Mouse (Mus musculus): ENCODE data around the gene Rsph9. TPM values are rescaled to one million over a fixed set of nuclear protein-coding genes. Genes with fewer than 3 reads are reported as not detected.

Gene Rsph9
- total RNA-seq, 2 experiments from 2014 or later: 33.0 to 34.8 TPM

DNA sequence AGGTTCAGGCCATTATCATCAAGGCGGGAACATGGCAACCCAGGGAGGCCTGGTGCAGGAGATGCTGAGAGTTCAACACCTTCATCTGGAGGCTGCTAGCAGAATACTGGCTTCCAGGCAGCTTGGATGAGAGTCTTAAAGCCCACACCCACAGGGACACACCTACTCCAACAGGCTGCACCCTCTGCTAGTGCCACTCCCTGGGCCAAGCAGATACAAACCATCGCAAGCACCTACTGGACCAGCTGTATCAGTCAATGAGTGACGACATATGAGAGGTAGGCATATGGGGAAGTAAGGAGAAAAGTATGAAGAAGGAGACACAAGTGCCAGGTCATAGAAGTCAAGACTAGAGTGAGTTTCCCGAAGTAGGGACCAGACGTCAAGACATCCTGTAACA lies 12.7 kb upstream of the Rsph9 start:
- DNase-seq (ENCODE audit: extremely low spot score in 1 of 2, low spot score in 2 of 2): no peak
- intact Hi-C loops (cut with DNase I): no loop called here

DNA sequence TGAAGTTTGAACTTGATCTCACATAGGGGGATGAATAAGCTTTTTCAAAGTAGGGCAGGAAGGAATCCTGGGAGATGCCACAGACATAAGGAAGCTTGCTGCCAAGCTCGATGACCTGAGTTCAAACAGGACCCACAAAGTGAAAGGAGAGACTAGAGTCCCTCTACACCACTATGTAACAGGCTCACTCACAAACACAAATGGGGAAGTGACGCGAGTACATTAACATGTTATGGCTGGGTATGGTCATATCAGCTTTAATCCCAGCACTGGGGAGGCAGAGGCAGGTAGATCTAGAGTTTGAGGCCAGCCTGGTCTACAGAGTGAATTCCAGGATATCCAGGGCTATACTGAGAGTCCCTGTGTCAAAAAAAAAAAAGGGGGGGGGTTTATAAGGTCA lies 10.3 kb upstream of the Rsph9 start:
- no peak for DNase-seq (ENCODE audit: extremely low spot score in 1 of 2, low spot score in 2 of 2)
- intact Hi-C loops (cut with DNase I): no loop called here

DNA sequence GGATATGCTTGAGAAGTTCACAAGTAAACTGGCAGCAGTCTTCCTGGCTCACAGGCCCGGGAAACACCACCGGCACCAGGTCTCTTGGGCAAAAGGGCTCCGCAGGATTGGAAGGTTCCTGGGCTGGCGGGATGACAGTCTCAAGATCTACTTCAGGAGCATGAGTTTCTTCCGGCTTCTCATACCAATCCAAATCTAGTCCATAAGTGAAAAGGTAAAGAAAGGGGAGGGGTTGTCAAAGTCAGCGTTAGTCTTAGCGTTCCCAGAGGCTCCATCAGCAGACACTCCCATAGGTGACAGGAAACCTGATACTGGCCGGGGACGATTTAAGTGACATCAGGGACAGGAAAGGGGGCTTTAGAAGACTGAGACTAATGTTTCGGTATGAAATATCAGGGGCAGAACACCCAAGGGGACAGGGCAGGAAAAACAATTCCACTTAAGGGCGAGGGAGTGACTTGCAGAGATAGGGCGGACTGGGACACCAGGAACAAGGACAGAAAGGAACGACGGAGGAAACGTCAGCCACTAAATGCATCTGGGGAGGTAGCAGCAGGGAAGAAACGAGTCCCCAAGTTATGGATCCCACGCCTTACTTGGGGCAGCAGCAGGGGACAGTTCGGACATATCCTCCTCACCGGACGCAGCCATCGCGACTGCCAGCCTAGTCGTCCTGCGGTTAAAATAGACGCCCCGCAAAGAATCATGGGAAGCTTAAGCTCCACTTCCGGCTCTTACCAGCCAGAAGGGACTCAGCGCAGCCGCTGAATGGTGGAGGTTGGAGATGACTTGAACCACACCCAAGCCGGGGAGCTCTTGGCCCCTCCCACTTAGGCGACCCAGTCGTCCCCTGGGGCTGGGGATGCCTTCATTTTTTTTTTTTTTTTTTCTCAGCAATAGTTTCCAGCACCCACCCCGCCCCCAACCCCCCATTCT lies 9.1 kb upstream of the Rsph9 start, which contains the start of gene Mad2l1bp:
Gene Mad2l1bp (minus strand): TSS at position 707 of the 936 bp plus-strand sequence.
- intact Hi-C loops (cut with DNase I): no loop called here

DNA sequence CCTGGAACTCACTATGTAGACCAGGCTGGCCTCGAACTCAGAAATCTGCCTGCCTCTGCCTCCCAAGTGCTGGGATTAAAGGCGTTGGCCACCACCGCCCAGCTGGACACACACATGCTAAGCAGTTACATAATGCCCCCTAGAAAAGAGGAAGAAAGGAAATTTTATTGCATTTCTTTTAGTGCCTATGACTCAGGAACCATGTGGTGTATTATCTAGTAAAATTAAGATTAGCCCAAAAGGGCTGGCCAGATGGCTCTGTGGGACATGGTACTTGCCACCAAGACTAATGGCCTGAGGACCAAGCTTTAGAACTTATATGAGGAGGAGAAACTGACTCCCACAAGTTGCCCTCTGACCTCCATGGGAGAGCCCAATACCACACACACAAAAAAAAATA lies 4.1 kb downstream of the Rsph9 start:
- intact Hi-C loops (cut with DNase I): no loop called here
- no peak for DNase-seq (ENCODE audit: extremely low spot score in 1 of 2, low spot score in 2 of 2)

More for the DNA sequence above, 9.1 kb upstream of the Rsph9 start, which contains the start of gene Mad2l1bp:
- DNase-seq (ENCODE audit: extremely low spot score in 1 of 2, low spot score in 2 of 2): peak; percentile 88 to 93

DNA sequence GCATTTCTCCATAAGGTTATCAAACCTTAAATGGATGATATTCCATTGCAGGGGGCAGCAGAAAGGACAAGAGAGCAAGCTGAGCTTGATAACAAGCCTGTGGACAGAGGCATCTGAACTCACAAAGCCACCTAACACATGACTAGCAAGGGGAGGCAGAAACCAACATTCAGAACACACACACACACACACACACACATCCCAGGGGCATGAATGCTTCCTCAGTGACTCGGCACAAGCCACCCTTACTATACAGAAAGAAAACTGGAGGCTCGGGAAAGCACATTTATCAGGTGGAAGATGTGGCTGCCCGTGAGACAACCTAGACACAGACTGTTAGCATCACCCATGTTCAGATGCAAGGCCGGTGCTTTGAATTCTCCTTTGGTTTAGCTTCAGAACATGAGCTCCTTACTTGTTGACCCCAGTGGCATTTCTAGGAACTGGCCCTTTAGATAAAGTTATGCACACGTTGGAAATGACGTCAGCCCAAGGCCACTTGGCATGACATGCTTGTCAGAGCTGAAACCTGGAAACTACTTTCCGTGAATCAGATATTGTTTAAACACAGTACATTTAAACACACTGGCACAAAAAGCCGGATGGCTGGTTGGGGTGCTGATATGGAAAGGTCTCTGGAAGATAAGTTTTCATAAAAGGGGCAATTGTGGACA lies 5.3 kb downstream of the Rsph9 start:
- intact Hi-C loops (cut with DNase I): no loop called here

DNA sequence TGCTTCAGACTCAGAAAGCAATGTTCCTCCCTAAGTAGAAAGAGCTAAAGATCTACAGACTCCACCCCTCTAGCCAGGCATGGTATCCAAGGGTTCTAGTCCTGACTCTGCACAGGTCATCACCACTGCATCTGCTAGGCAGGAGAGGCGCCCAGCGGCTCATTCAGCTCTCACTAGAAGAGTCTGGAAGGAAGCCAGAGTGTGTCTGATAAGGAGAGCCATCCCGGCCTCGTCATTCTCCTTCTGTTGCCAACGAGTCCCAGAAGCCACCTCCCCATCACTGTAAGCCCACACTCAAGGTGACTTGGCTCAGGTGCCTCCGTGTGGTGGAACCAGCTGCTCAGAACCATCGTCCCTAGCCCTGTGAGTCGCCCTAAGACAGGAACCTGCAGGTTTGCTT lies 11.2 kb downstream of the Rsph9 start:
- no peak for DNase-seq (ENCODE audit: extremely low spot score in 1 of 2, low spot score in 2 of 2)
- intact Hi-C loops (cut with DNase I): loop anchor here (2.0 to 5.0 kb wide), 2 partner anchors 101 to 402 kb away; partner anchors contain the start of gene Vegfa

More for the DNA sequence above, 5.3 kb downstream of the Rsph9 start:
- DNase-seq (ENCODE audit: extremely low spot score in 1 of 2, low spot score in 2 of 2): no peak

DNA sequence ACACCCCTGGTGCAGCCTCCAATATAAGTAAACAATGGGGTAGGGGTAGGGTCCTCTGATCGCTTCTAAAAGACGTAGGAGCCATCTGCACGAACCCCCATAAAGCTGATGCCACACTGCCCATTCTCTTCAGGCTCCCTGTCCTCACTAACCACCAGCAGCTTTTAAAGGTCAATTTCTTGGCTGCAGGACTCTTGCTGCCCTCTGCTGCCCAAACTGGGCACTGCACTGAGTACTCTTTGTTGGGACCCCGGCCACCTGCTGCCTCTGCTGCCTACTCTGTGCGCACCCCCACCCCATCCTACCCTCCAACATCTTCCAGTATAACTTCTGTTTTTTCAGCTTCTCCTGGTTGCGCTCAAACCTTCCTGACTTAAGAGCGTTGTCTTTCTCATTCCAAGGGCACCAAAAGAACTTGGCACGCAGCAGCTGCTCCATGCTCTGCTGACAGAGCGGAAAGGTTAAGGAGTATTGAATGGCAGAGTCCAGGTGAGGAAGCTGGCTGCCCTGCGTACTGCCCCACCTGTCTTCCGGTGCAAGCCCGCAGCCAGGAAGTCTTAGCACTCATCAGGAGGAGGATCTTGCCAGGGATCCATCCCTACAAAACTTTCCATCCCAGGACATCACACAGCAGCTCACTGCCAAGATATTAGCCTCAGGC lies 11.8 kb downstream of the Rsph9 start:
- peak; percentile 57 to 74 for DNase-seq (ENCODE audit: extremely low spot score in 1 of 2, low spot score in 2 of 2)
- intact Hi-C loops (cut with DNase I): loop anchor here (2.0 to 5.0 kb wide), 2 partner anchors 100 to 401 kb away; partner anchors contain the start of gene Vegfa

DNA sequence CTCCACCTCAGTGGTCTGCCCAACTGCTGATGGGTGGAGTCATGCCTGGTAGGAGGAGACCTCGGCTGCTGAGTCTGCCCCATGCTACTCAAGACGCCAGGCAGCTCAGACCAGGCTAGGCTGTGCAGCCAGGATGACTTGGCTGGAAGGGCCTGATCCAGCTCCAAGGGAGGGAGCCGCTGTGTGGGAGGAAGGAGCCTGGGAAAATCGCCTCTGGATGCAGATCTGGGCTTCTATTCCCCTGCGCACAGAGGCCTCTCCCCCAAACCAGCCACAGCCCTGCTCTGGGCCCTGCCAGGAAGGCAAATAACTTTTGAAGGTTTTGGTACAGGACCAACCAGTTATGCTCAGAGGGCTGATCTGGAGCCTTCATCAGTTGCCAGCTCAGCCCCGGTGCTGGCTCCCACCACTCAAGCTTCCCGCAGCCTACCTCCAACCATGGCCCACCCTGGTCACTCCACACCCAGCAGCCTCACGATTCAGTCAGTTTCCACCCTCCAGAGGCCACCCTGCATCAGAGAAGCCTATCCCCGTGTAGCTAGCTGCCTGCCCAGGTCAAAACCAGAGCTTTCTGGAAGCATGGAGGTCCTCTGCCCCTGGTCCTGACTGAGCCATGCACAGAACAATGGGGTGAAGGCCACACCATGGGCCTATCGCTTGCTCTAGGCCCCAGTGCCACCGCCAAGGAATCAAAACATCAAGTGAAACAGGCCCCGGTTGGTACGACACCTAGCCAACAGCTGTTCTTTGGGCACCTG lies 14.1 kb downstream of the Rsph9 start:
- intact Hi-C loops (cut with DNase I): loop anchor here (5.0 kb wide), 1 partner anchor 98 kb away; the partner anchor contains the start of gene Vegfa
- DNase-seq (ENCODE audit: extremely low spot score in 1 of 2, low spot score in 2 of 2): peak; percentile 36 to 53

DNA sequence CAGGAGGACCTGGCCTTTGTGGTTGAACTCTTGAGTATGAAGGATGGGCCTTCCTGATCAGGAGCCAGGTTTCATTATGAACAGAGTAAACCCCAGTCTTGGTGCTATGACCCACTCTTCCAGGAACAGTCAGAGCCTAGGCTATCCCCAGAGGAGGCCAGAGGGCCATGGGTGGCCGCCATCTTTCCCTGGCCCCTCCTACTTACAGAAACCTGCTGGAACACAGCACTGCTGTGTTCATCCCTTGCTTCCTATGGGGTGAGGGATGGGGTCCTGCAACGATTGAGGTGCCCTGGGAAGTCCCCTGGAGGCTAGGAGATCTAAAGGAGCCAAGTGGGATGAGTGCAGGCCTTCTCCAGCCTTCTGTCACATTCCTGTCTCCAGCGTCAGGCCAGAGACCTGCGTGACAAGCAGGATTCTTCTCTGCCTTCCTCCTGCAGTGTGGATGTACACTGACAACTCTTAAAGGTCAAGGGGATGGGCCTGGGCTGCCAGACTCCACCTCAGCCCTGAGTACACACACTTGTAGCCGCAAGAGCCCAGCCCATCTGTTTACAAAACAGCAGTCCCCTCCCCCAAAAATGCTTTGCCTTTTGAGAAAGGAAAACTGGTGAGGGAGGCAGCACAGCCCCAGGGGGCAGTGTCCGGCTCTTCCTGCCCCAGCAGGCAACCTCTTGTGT lies 16.1 kb downstream of the Rsph9 start:
- intact Hi-C loops (cut with DNase I): no loop called here
- no peak for DNase-seq (ENCODE audit: extremely low spot score in 1 of 2, low spot score in 2 of 2)

DNA sequence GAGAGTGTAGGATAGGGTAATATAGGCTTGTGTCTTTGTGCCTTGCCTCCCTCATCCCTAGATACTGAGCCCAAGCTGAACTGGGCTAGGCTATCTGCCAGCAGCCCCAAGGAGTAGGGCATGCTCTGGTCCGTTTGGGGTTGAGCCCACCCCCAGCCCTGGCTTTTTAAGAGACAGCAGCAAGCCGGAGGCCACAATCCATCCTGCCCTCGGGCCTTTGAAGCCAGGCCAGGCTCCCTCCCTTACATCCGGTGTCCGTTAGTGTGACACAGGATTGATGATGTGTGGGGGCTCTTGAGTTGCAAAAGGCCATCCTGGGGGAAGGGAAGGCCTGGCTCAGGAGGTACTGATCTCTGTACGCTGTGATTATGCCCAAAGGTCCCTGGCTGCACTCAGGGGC lies 17.4 kb downstream of the Rsph9 start:
- intact Hi-C loops (cut with DNase I): no loop called here
- DNase-seq (ENCODE audit: extremely low spot score in 1 of 2, low spot score in 2 of 2): peak in 1 of 2 experiments; percentile 68

DNA sequence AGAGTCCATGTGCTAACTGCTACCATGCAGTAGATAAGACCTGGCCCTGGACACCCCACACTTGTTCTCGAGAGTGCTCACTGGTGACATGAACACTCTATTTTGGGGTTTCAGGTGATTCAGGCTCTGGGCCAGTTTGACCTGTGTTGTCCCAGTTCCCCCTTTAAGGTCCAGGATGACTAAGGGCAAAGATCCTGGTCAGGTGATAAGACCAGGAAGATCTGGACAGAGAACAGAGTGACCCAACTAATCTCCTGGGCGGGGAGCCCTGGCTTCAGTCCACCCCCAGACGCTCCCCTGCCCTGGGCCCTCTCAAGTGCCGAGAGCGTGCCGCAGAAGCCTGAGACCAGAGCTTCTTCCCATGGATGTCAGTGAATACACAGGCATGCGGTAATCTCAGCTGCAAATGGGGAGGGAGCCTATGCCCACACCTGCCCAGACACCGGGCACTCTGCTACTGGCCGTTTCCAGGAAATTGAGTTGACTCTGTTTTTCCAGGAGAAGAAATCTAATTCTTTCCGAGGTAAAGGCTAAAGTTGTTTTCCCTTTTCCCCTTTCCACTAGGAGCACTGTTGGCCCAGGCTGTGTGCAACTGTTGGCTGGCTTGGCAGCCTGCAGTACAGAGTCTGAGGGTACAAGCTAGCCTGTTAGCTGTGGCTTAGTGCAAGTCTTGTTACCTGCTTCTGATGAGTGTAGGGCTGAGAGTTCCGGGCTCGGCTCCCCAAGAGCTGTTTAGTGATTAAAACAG lies 19.9 kb downstream of the Rsph9 start:
- intact Hi-C loops (cut with DNase I): no loop called here
- DNase-seq (ENCODE audit: extremely low spot score in 1 of 2, low spot score in 2 of 2): no peak

DNA sequence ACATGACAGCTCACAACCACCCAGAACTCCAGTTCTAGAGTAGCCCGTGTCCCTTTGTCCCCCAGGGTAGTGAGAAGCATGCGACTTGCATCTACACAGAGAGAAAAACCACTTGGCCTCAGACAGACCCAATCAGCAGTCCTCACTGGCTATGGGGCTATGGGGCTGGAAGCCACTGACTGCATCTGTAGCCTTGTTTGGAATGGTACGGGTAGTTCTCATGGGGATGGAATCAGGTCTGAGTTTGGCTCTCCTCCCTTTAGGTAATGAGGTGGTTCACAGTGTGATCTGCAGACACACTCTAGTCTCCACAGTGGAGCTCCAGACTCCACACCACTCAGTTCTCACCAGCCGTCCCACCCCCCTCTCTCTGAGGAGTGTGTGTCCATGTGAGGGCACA lies 20.7 kb downstream of the Rsph9 start:
- intact Hi-C loops (cut with DNase I): no loop called here
- no peak for DNase-seq (ENCODE audit: extremely low spot score in 1 of 2, low spot score in 2 of 2)

DNA sequence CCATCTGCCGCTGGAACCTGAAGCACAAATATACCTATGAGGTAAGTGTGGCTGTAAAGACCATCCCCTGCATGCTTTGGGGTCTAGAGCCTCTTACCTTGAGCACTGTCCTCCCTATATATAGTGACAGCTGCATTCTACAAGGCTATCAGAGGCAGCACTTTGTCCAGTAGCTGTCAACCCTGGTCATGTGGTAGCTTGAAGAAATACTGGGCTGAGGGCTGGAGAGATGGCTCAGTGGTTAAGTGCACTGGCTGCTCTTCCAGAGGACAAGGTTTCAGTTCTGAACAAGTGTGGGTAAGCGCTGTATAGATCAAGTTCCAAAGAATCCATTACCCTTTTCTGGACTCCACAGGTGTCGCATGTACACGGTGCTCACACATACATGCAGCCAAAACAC lies 21.2 kb downstream of the Rsph9 start:
- intact Hi-C loops (cut with DNase I): no loop called here
- no peak for DNase-seq (ENCODE audit: extremely low spot score in 1 of 2, low spot score in 2 of 2)

DNA sequence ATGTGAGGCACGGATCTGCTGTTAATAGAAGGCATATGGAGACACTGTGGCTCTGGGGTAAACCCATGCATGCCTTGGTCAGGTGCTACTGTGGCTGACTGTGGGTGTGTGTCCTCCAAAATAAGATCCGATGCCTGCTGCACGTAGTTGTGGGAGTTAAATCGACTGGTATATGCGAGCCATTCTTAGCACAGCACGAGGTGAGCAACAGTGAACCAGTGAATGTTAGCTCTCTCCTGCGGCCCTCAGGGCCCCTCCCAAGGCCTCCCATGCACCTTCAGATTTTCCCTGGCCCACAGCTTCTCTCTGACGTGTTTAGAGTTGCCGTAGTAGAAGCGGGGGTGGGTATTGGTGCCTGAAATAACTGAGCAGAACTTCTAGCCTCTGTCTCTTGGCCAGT lies 24.4 kb downstream of the Rsph9 start:
- intact Hi-C loops (cut with DNase I): no loop called here
- DNase-seq (ENCODE audit: extremely low spot score in 1 of 2, low spot score in 2 of 2): no peak

DNA sequence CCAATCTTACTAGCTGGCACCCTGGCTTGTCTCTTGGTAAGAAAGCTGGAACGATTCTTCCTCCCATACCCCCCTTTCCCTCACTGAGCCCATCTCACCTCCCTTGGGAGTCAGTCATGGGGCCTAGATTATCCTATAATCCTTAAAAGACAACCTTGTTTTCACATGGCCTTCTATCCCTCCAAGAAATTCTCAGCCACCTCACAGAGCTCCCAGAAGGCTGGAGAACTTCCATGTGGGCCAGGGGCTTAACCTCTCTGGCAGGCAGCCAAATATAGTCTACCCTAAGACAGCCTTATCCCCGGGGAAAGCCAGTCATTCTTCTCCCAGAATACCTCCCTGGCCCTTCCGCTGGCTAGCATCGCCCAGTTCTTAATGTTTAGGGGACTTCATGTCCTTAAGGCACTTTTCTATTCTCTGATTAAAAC lies 25.6 kb downstream of the Rsph9 start:
- intact Hi-C loops (cut with DNase I): no loop called here
- no peak for DNase-seq (ENCODE audit: extremely low spot score in 1 of 2, low spot score in 2 of 2)

DNA sequence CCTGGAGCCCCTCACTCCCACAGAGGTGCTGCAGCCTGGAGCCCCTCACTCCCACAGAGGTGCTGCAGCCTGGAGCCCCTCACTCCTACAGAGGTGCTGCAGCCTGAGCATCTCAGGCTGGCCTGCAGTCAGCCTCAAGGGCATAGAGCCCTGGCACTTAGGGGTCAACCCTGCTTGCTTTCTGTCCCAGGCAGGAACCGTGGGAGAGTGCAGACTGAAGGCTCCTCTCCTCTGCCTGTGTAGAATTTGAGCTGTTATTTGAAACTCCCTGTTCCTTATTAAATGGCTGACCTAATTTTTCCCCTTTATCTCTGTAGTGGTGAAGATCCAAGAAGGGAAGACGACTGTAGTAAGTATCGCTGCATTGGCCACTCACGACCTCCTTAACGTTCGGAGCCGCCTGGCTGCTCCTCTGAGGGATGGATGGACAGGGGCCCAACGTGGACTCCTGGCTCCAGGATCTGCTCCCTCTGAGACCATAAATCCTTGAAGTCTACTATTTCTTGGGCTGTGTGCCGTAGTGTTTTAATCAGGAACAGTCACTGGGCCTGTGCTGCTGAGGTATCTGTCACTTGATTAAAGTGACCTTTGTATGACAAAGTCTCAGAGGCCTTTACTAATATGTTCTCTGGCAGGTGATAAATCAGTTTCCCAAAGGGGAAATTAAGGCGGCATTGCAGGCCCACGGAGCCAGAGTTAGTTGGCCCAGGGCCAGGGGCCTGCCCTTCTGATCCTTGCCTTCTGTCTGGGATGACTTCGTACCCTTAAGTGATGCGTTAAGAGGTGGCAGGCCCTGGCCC lies 26.2 kb downstream of the Rsph9 start:
- DNase-seq (ENCODE audit: extremely low spot score in 1 of 2, low spot score in 2 of 2): no peak
- intact Hi-C loops (cut with DNase I): no loop called here

DNA sequence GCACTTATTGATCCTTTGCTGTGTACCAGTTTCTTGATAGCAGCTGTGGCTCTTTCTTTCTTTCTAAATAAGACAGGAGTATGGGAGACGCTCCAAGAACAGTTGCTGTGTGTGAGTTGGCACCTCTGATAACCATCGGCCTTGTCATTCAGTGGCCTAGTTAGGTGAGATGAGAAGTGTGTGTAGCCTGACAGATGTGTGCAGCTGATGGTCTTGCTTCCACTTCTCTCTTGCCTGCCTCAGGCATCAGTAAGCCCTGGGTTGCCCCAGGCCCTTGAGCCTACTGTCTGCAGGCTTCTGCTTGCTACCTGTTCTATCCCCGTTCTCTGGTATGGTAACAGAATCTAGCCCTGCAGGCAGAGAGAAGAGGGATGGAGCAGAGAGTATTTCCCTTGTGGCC lies 27.1 kb downstream of the Rsph9 start:
- intact Hi-C loops (cut with DNase I): no loop called here
- DNase-seq (ENCODE audit: extremely low spot score in 1 of 2, low spot score in 2 of 2): no peak

Data from left cerebral cortex, postnatal 10 days (tissue).